Mouse (Mus musculus) brain, embryonic 14.5 days (tissue): ENCODE data around the gene Mia2.

Experiments
- CTCF ChIP-seq: fragments of 200-500 bp; IDR thresholded peaks from 2 replicates; pipeline ENCODE4 v1.5.1; 2012; ENCODE audit warnings: inconsistent platforms, mild to moderate bottlenecking, moderate library complexity, borderline replicate concordance; ENCODE audit not compliant: insufficient read depth, insufficient read length; ENCODE audit errors: extremely low read depth
- POLR2A ChIP-seq: fragments of 200-500 bp; IDR thresholded peaks from 2 replicates; pipeline ENCODE4 v1.6.1; 2012; ENCODE audit warnings: mild to moderate bottlenecking, inconsistent platforms, borderline replicate concordance; ENCODE audit not compliant: poor library complexity, insufficient read depth, insufficient read length, severe bottlenecking; ENCODE audit errors: extremely low read depth

GRCm38 (mm10) chr12:59166557-59166956, 71.0 kb downstream of the Mia2 start:
- TF ChIP-seq POLR2A (no peak), CTCF (no peak)
